Mouse (Mus musculus) kidney, postnatal 10 days (tissue): Measurements from ENCODE around the gene Kmt2d.

ENCODE experiments used
- DNase-seq: peaks from one replicate; pipeline ENCODE4 v3.0.0; 2021; ENCODE audit warnings: mixed read lengths

The Kmt2d gene

GRCm38 (mm10) chr15:98853161-98853937 lies 17.7 kb downstream of the Kmt2d start:
- DNase-seq: peak; percentile 14

- DNase-seq: peak; percentile 9
Measured at GRCm38 (mm10) chr15:98852733-98853132, 18.3 kb downstream of the Kmt2d start.

GRCm38 (mm10) chr15:98852071-98852470 lies 18.9 kb downstream of the Kmt2d start:
- DNase-seq: peak; percentile 8

GRCm38 (mm10) chr15:98851229-98851818 lies 19.7 kb downstream of the Kmt2d start:
- peak; percentile 8 for DNase-seq

GRCm38 (mm10) chr15:98850668-98851067 lies 20.3 kb downstream of the Kmt2d start:
- DNase-seq: peak; percentile 15

- no peak for DNase-seq
Measured at GRCm38 (mm10) chr15:98849956-98850600, 20.9 kb downstream of the Kmt2d start.

GRCm38 (mm10) chr15:98849165-98849564 lies 21.8 kb downstream of the Kmt2d start:
- no peak for DNase-seq

GRCm38 (mm10) chr15:98846140-98846539 lies 24.9 kb downstream of the Kmt2d start:
- no peak for DNase-seq

GRCm38 (mm10) chr15:98845149-98845548 lies 25.9 kb downstream of the Kmt2d start:
- no peak for DNase-seq

- DNase-seq: no peak
Measured at GRCm38 (mm10) chr15:98843595-98844223, 27.3 kb downstream of the Kmt2d start.

GRCm38 (mm10) chr15:98839671-98840585 lies 31.1 kb downstream of the Kmt2d start:
- no peak for DNase-seq

GRCm38 (mm10) chr15:98839161-98839560 lies 31.8 kb downstream of the Kmt2d start:
- no peak for DNase-seq

GRCm38 (mm10) chr15:98837743-98838103 lies 33.3 kb downstream of the Kmt2d start:
- DNase-seq: no peak

GRCm38 (mm10) chr15:98837006-98837742 lies 33.8 kb downstream of the Kmt2d start:
- no peak for DNase-seq

GRCm38 (mm10) chr15:98835291-98835690 lies 35.7 kb downstream of the Kmt2d start:
- no peak for DNase-seq

GRCm38 (mm10) chr15:98834059-98834458 lies 36.9 kb downstream of the Kmt2d start:
- no peak for DNase-seq

GRCm38 (mm10) chr15:98833281-98833680 lies 37.7 kb downstream of the Kmt2d start:
- no peak for DNase-seq

- DNase-seq: peak; percentile 46
Measured at GRCm38 (mm10) chr15:98832161-98833058, 38.6 kb downstream of the Kmt2d start.

GRCm38 (mm10) chr15:98831684-98832035 lies 39.3 kb downstream of the Kmt2d start:
- DNase-seq: no peak
